Mouse (Mus musculus) limb, embryonic 12.5 days (tissue): ENCODE measurements around the gene Alkbh1. TPM values are rescaled to one million over a fixed set of nuclear protein-coding genes. Genes with fewer than 3 reads are reported as not detected.

Experiments
- ATAC-seq: fragments of 200-750 bp; cut with Nextera tagmentation; 2 replicates; pipeline ENCODE4 v1.8.0; 2017; ENCODE audit warnings: low read depth, moderate TSS enrichment; ENCODE audit not compliant: insufficient number of reproducible peaks, insufficient read depth, low FRiP score, low TSS enrichment
- H3K27ac ChIP-seq: fragments of 300-500 bp; sonication (generic); 2 replicates; pipeline ENCODE4 v1.5.1; 2016; ENCODE audit warnings: mild to moderate bottlenecking, moderate library complexity
- H3K27me3 ChIP-seq: fragments of 300-500 bp; sonication (generic); 2 replicates; pipeline ENCODE4 v1.6.1; 2016; ENCODE audit warnings: mild to moderate bottlenecking, moderate library complexity
- H3K36me3 ChIP-seq: fragments of 300-500 bp; sonication (generic); 2 replicates; pipeline ENCODE4 v1.6.1; 2016; ENCODE audit warnings: mild to moderate bottlenecking, moderate library complexity
- H3K4me1 ChIP-seq: fragments of 300-500 bp; sonication (generic); replicated peaks from 2 replicates; pipeline ENCODE4 v1.6.1; 2016
- H3K4me2 ChIP-seq: fragments of 300-500 bp; sonication (generic); 2 replicates; pipeline ENCODE4 v1.6.1; 2016; ENCODE audit warnings: mild to moderate bottlenecking, moderate library complexity
- H3K4me3 ChIP-seq: fragments of 300-500 bp; sonication (generic); replicated peaks from 2 replicates; pipeline ENCODE4 v1.5.1; 2016; ENCODE audit warnings: mild to moderate bottlenecking
- H3K9ac ChIP-seq: fragments of 300-500 bp; sonication (generic); replicated peaks from 2 replicates; pipeline ENCODE4 v1.6.1; 2016; ENCODE audit warnings: mild to moderate bottlenecking, moderate library complexity
- H3K9me3 ChIP-seq: fragments of 300-500 bp; sonication (generic); 2 replicates; pipeline ENCODE4 v1.6.1; 2016; ENCODE audit warnings: mild to moderate bottlenecking, moderate library complexity
- WGBS: fragments of 180-500 bp; shearing (Covaris S2); methylation state at CpG from one replicate; pipeline ENCODE4 v1.1.7; 2016; 5-methylcytosine and 5-hydroxymethylcytosine counted together
- polyA plus RNA-seq: library from polyadenylated mRNA; unstranded; fragments of >200 nt; fragmentation: Nextera tagmentation; extraction: Ambion mirVana; gene quantifications from 2 replicates; pipeline ENCODE4 v1.2.1, GENCODE M21; 2016

Gene Alkbh1
- polyA plus RNA-seq, 1 experiment from 2014 or later, result 76.7 TPM

GRCm38 (mm10) chr12:87397126-87397525, 46.7 kb downstream of the Alkbh1 start:
- WGBS, result 79% methylated on average over 4 of the region's 4 CpGs
- no peaks in the 10 kb centered on the region for H3K9me3 ChIP-seq

GRCm38 (mm10) chr12:87394316-87394715, 49.5 kb downstream of the Alkbh1 start:
- WGBS, result 81% methylated on average over 6 of the region's 6 CpGs
- H3K9ac ChIP-seq, result no peak overlapping the region
- H3K27ac ChIP-seq, result no peak overlapping the region
- H3K4me2 ChIP-seq, result no peak overlapping the region
- H3K4me3 ChIP-seq, result no peak overlapping the region
- no peaks in the 10 kb centered on the region for H3K4me1 ChIP-seq
- no peaks in the 10 kb centered on the region for H3K27me3 ChIP-seq
- ATAC-seq, result no peak
- H3K36me3 ChIP-seq, result no peaks in the 10 kb centered on the region
- no peaks in the 10 kb centered on the region for H3K9me3 ChIP-seq

More at GRCm38 (mm10) chr12:87397126-87397525, 46.7 kb downstream of the Alkbh1 start:
- Histone ChIP-seq H3K27me3 (no peaks in the 10 kb centered on the region), H3K36me3 (no peaks in the 10 kb centered on the region), H3K4me3 (no peak overlapping the region), H3K4me1 (no peaks in the 10 kb centered on the region), H3K27ac (no peak overlapping the region), H3K4me2 (no peak overlapping the region), H3K9ac (no peak overlapping the region)
- ATAC-seq, result no peak

- Histone ChIP-seq H3K27me3 (no peaks in the 10 kb centered on the region), H3K9me3 (no peaks in the 10 kb centered on the region), H3K4me3 (no peak overlapping the region), H3K9ac (no peak overlapping the region), H3K4me1 (no peaks in the 10 kb centered on the region), H3K27ac (no peak overlapping the region), H3K36me3 (no peaks in the 10 kb centered on the region), H3K4me2 (no peak overlapping the region)
- ATAC-seq, result no peak
- WGBS, result 70% methylated on average over 4 of the region's 4 CpGs
These were observed 50.2 kb downstream of the Alkbh1 start for GRCm38 (mm10) chr12:87393447-87394145.

GRCm38 (mm10) chr12:87391355-87391754, 52.5 kb downstream of the Alkbh1 start:
- no peak overlapping the region for H3K9ac ChIP-seq
- no peak overlapping the region for H3K4me2 ChIP-seq
- H3K4me3 ChIP-seq, result no peak overlapping the region
- no peaks in the 10 kb centered on the region for H3K27me3 ChIP-seq
- peaks cover 11% of the 10 kb centered on the region for H3K4me1 ChIP-seq
- no peak overlapping the region for H3K27ac ChIP-seq
- no peak for ATAC-seq
- no peaks in the 10 kb centered on the region for H3K36me3 ChIP-seq
- no peaks in the 10 kb centered on the region for H3K9me3 ChIP-seq

- no peak overlapping the region; the same call in 1 of the 2 replicates for H3K4me3 ChIP-seq
- no peak overlapping the region for H3K27ac ChIP-seq
- WGBS, result 68% methylated on average over 3 of the region's 3 CpGs
- no peaks in the 10 kb centered on the region for H3K36me3 ChIP-seq
- H3K4me2 ChIP-seq, result peak overlapping the region; percentile 92
- H3K9ac ChIP-seq, result no peak overlapping the region
- ATAC-seq, result no peak
- no peaks in the 10 kb centered on the region for H3K9me3 ChIP-seq
- H3K27me3 ChIP-seq, result no peaks in the 10 kb centered on the region
- H3K4me1 ChIP-seq, result peaks cover 16% of the 10 kb centered on the region
These were observed 54.6 kb downstream of the Alkbh1 start for GRCm38 (mm10) chr12:87389231-87389630.

GRCm38 (mm10) chr12:87388122-87388774, 55.6 kb downstream of the Alkbh1 start, which contains the start of gene Sptlc2:
Gene Sptlc2 (minus strand): TSS chr12:87388355.
- WGBS, result under 1% methylated on average over 45 of the region's 45 CpGs

GRCm38 (mm10) chr12:87387171-87388121, 56.4 kb downstream of the Alkbh1 start:
- Histone ChIP-seq H3K27me3 (no peaks in the 10 kb centered on the region), H3K36me3 (no peaks in the 10 kb centered on the region), H3K9me3 (no peaks in the 10 kb centered on the region), H3K9ac (peak overlapping the region; percentile 84), H3K4me1 (peaks cover 16% of the 10 kb centered on the region), H3K4me3 (peak overlapping the region; percentile 96), H3K4me2 (peak overlapping the region; percentile 92), H3K27ac (peak overlapping the region; percentile 76)
- ATAC-seq, result peak; percentile 56
- WGBS, result 1% methylated on average over 63 of the region's 65 CpGs

More at GRCm38 (mm10) chr12:87388122-87388774, 55.6 kb downstream of the Alkbh1 start, which contains the start of gene Sptlc2:
- Histone ChIP-seq H3K9ac (peak within 1 kb of the TSS; percentile 84), H3K27ac (peak within 1 kb of the TSS; percentile 76), H3K27me3 (no peaks in the 10 kb centered on the region), H3K4me3 (peak within 1 kb of the TSS; percentile 96), H3K4me1 (peaks cover 16% of the 10 kb centered on the region), H3K4me2 (peak within 1 kb of the TSS; percentile 92), H3K36me3 (no peaks in the 10 kb centered on the region), H3K9me3 (no peaks in the 10 kb centered on the region)
- peak; percentile 99 for ATAC-seq

- 85% methylated on average over 3 of the region's 3 CpGs for WGBS
- Histone ChIP-seq H3K9ac (no peak overlapping the region), H3K36me3 (no peaks in the 10 kb centered on the region), H3K27ac (no peak overlapping the region), H3K4me2 (no peak overlapping the region), H3K4me1 (peaks cover 16% of the 10 kb centered on the region), H3K4me3 (no peak overlapping the region), H3K27me3 (no peaks in the 10 kb centered on the region), H3K9me3 (no peaks in the 10 kb centered on the region)
- ATAC-seq, result no peak
These were observed 58.8 kb downstream of the Alkbh1 start for GRCm38 (mm10) chr12:87385051-87385450.

GRCm38 (mm10) chr12:87381380-87381682, 62.5 kb downstream of the Alkbh1 start:
- no peaks in the 10 kb centered on the region for H3K9me3 ChIP-seq
- peaks cover 9% of the 10 kb centered on the region; the same call in 1 of the 2 replicates for H3K4me1 ChIP-seq
- ATAC-seq, result no peak
- H3K27me3 ChIP-seq, result no peaks in the 10 kb centered on the region
- H3K9ac ChIP-seq, result no peak overlapping the region
- H3K36me3 ChIP-seq, result no peaks in the 10 kb centered on the region
- WGBS, result 75% methylated on average over 2 of the region's 2 CpGs
- H3K4me2 ChIP-seq, result no peak overlapping the region
- H3K4me3 ChIP-seq, result no peak overlapping the region
- no peak overlapping the region for H3K27ac ChIP-seq

- ATAC-seq, result no peak
- H3K9me3 ChIP-seq, result no peaks in the 10 kb centered on the region
- H3K4me2 ChIP-seq, result no peak overlapping the region
- H3K4me1 ChIP-seq, result peaks cover 5% of the 10 kb centered on the region; the same call in 1 of the 2 replicates
- no peak overlapping the region for H3K9ac ChIP-seq
- H3K27me3 ChIP-seq, result no peaks in the 10 kb centered on the region
- no peaks in the 10 kb centered on the region for H3K36me3 ChIP-seq
- H3K27ac ChIP-seq, result no peak overlapping the region
- H3K4me3 ChIP-seq, result no peak overlapping the region
- WGBS, result 76% methylated on average over 10 of the region's 10 CpGs
These were observed 63.0 kb downstream of the Alkbh1 start for GRCm38 (mm10) chr12:87380586-87381379.
